Mouse (Mus musculus) embryonic fibroblast, embryonic 13.5 days (primary cell): ENCODE data around the gene Smu1.

Experiments used
- CTCF ChIP-seq: IDR thresholded peaks from 2 replicates; pipeline ENCODE4 v1.5.1; 2011; ENCODE audit warnings: mild to moderate bottlenecking, control low read depth, low read length, moderate library complexity, borderline replicate concordance; ENCODE audit not compliant: insufficient read depth
- POLR2A ChIP-seq: IDR thresholded peaks from 2 replicates; pipeline ENCODE4 v1.6.1; 2011; ENCODE audit warnings: low read depth, mild to moderate bottlenecking, control low read depth, low read length, moderate library complexity

GRCm38 (mm10) chr4:40784556-40785169 is 26.9 kb upstream of the Smu1 start:
- TF ChIP-seq CTCF (no peak), POLR2A (no peak)
